Mouse (Mus musculus): ENCODE measurements around the gene Slc41a1. TPM values are rescaled to one million over a fixed set of nuclear protein-coding genes. Genes with fewer than 3 reads are reported as not detected.

The Slc41a1 gene
- polyA plus RNA-seq, 1 experiment = 14.4 TPM

- H3K9me3 ChIP-seq (replicated peaks; ENCODE audit: control insufficient read depth, insufficient read depth, low read length, poor library complexity, severe bottlenecking) = no peaks in the 10 kb centered on the region
- no peak overlapping the region for H3K9ac ChIP-seq (ENCODE audit: low read depth, poor library complexity, severe bottlenecking)
- no peak overlapping the region for H3K27ac ChIP-seq (ENCODE audit: insufficient read depth, low read length)
- H3K27me3 ChIP-seq (ENCODE audit: control insufficient read depth, insufficient read depth, low read length, poor library complexity, severe bottlenecking) = no peaks in the 10 kb centered on the region
- peaks cover 2% of the 10 kb centered on the region for H3K4me1 ChIP-seq (ENCODE audit: control insufficient read depth, insufficient read depth, low read length)
- no peak overlapping the region for H3K4me3 ChIP-seq (ENCODE audit: low read depth, low read length)
- no peaks in the 10 kb centered on the region for H3K36me3 ChIP-seq (ENCODE audit: control insufficient read depth, insufficient read depth, low read length, poor library complexity, severe bottlenecking)
- TF ChIP-seq POLR2A (IDR thresholded peaks at IDR 0.05; ENCODE audit: insufficient read depth, low read length) (no peak), EP300 (IDR thresholded peaks at IDR 0.05; ENCODE audit: insufficient read depth, low read depth, low read length) (no peak), CTCF (IDR thresholded peaks at IDR 0.05; ENCODE audit: low read depth, low read length) (no peak)
These were observed 5.0 kb upstream of the Slc41a1 start for GRCm38 (mm10) chr1:131822292-131822691.

GRCm38 (mm10) chr1:131822856-131823492, 4.3 kb upstream of the Slc41a1 start:
- no peaks in the 10 kb centered on the region for H3K9me3 ChIP-seq (replicated peaks; ENCODE audit: control insufficient read depth, insufficient read depth, low read length, poor library complexity, severe bottlenecking)
- no peak overlapping the region for H3K27ac ChIP-seq (ENCODE audit: insufficient read depth, low read length)
- H3K36me3 ChIP-seq (ENCODE audit: control insufficient read depth, insufficient read depth, low read length, poor library complexity, severe bottlenecking) = no peaks in the 10 kb centered on the region
- H3K4me3 ChIP-seq (ENCODE audit: low read depth, low read length) = no peak overlapping the region
- H3K27me3 ChIP-seq (ENCODE audit: control insufficient read depth, insufficient read depth, low read length, poor library complexity, severe bottlenecking) = no peaks in the 10 kb centered on the region
- no peak overlapping the region for H3K9ac ChIP-seq (ENCODE audit: low read depth, poor library complexity, severe bottlenecking)
- no peak for TF ChIP-seq EP300 (IDR thresholded peaks at IDR 0.05; ENCODE audit: insufficient read depth, low read depth, low read length)
- no peak for TF ChIP-seq CTCF (IDR thresholded peaks at IDR 0.05; ENCODE audit: low read depth, low read length)
- no peak for TF ChIP-seq POLR2A (IDR thresholded peaks at IDR 0.05; ENCODE audit: insufficient read depth, low read length)
- H3K4me1 ChIP-seq (ENCODE audit: control insufficient read depth, insufficient read depth, low read length) = peaks cover 2% of the 10 kb centered on the region

DNA sequence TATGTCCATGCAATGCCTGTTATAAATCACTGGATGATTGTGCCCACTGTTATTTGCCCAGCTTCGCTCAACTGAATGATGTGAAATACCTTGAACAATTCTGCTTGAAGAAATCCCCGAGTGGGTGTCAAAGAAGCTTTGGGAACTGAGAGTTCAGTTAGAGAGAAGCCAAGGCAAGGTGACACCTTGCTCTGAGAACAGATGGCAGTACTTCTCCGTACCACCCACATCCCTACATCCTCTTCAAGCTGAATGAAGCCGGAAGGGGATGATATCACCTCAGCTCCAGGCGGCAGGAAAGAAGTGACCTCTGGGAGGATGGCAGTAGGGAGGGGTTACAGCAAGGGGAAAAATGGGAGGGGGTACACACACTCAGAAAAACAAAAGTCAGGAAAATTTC, 3.7 kb upstream of the Slc41a1 start:
- Histone ChIP-seq H3K27ac (ENCODE audit: insufficient read depth, low read length) (no peak overlapping the region), H3K9ac (ENCODE audit: low read depth, poor library complexity, severe bottlenecking) (no peak overlapping the region), H3K4me3 (ENCODE audit: low read depth, low read length) (no peak overlapping the region), H3K4me1 (ENCODE audit: control insufficient read depth, insufficient read depth, low read length) (no peaks in the 10 kb centered on the region), H3K27me3 (ENCODE audit: control insufficient read depth, insufficient read depth, low read length, poor library complexity, severe bottlenecking) (no peaks in the 10 kb centered on the region), H3K36me3 (ENCODE audit: control insufficient read depth, insufficient read depth, low read length, poor library complexity, severe bottlenecking) (no peaks in the 10 kb centered on the region), H3K9me3 (replicated peaks; ENCODE audit: control insufficient read depth, insufficient read depth, low read length, poor library complexity, severe bottlenecking) (no peaks in the 10 kb centered on the region)
- TF ChIP-seq EP300 (IDR thresholded peaks at IDR 0.05; ENCODE audit: insufficient read depth, low read depth, low read length) = 0 out of 2 replicates have a peak, but pooled peaks have one; percentile 14
- no peak for TF ChIP-seq POLR2A (IDR thresholded peaks at IDR 0.05; ENCODE audit: insufficient read depth, low read length)

GRCm38 (mm10) chr1:131824528-131825181, 2.6 kb upstream of the Slc41a1 start:
- H3K36me3 ChIP-seq (ENCODE audit: control insufficient read depth, insufficient read depth, low read length, poor library complexity, severe bottlenecking) = no peaks in the 10 kb centered on the region
- H3K27me3 ChIP-seq (ENCODE audit: control insufficient read depth, insufficient read depth, low read length, poor library complexity, severe bottlenecking) = no peaks in the 10 kb centered on the region
- TF ChIP-seq CTCF (IDR thresholded peaks at IDR 0.05; ENCODE audit: low read depth, low read length) = no peak
- TF ChIP-seq EP300 (IDR thresholded peaks at IDR 0.05; ENCODE audit: insufficient read depth, low read depth, low read length) = no peak
- no peak for TF ChIP-seq POLR2A (IDR thresholded peaks at IDR 0.05; ENCODE audit: insufficient read depth, low read length)
- no peak overlapping the region for H3K9ac ChIP-seq (ENCODE audit: low read depth, poor library complexity, severe bottlenecking)
- no peak overlapping the region for H3K27ac ChIP-seq (ENCODE audit: insufficient read depth, low read length)
- no peak overlapping the region for H3K4me3 ChIP-seq (ENCODE audit: low read depth, low read length)
- H3K4me1 ChIP-seq (ENCODE audit: control insufficient read depth, insufficient read depth, low read length) = no peaks in the 10 kb centered on the region
- H3K9me3 ChIP-seq (replicated peaks; ENCODE audit: control insufficient read depth, insufficient read depth, low read length, poor library complexity, severe bottlenecking) = no peaks in the 10 kb centered on the region

GRCm38 (mm10) chr1:131827787-131828258, 530 bp downstream of the Slc41a1 start:
- H3K9me3 ChIP-seq (replicated peaks; ENCODE audit: control insufficient read depth, insufficient read depth, low read length, poor library complexity, severe bottlenecking) = no peaks in the 10 kb centered on the region
- H3K4me3 ChIP-seq (ENCODE audit: low read depth, low read length) = peak overlapping the region; percentile 94
- no peaks in the 10 kb centered on the region for H3K27me3 ChIP-seq (ENCODE audit: control insufficient read depth, insufficient read depth, low read length, poor library complexity, severe bottlenecking)
- TF ChIP-seq POLR2A (IDR thresholded peaks at IDR 0.05; ENCODE audit: insufficient read depth, low read length) (peak; percentile 91), EP300 (IDR thresholded peaks at IDR 0.05; ENCODE audit: insufficient read depth, low read depth, low read length) (no peak), CTCF (IDR thresholded peaks at IDR 0.05; ENCODE audit: low read depth, low read length) (no peak)
- no peaks in the 10 kb centered on the region for H3K4me1 ChIP-seq (ENCODE audit: control insufficient read depth, insufficient read depth, low read length)
- peaks cover 7% of the 10 kb centered on the region; the same call in 1 of the 2 replicates for H3K36me3 ChIP-seq (ENCODE audit: control insufficient read depth, insufficient read depth, low read length, poor library complexity, severe bottlenecking)
- no peak overlapping the region for H3K27ac ChIP-seq (ENCODE audit: insufficient read depth, low read length)
- peak overlapping the region; percentile 86 for H3K9ac ChIP-seq (ENCODE audit: low read depth, poor library complexity, severe bottlenecking)
